Mouse (Mus musculus) granulocyte monocyte progenitor cell, adult 5-6 weeks (primary cell): ENCODE results near the gene Ptprm. TPM values are rescaled to one million over a fixed set of nuclear protein-coding genes. Genes with fewer than 3 reads are reported as not detected.

Experiments
- ATAC-seq: replicated peaks from 2 replicates; pipeline ENCODE4 v1.8.0; 2016; ENCODE audit warnings: mild to moderate bottlenecking, moderate TSS enrichment, inconsistent platforms; ENCODE audit not compliant: poor library complexity, severe bottlenecking
- total RNA-seq, 2 experiments: library from RNA; stranded (forward) in 1 of 2; stranded (reverse) in 1 of 2; fragments of 200-712, 200-1000 nt in 1 of 2; fragments of >200 nt in 1 of 2; fragmentation: Nextera tagmentation in 1 of 2; gene quantifications; 2 replicates each; pipeline ENCODE4 v1.2.3; 2014 to 2017

The Ptprm gene
- total RNA-seq, 2 experiments from 2014 or later = 0.36 TPM; not detected in 1

- ATAC-seq = no peak
Measured at GRCm38 (mm10) chr17:67013217-67013616, 341.0 kb downstream of the Ptprm start.

DNA sequence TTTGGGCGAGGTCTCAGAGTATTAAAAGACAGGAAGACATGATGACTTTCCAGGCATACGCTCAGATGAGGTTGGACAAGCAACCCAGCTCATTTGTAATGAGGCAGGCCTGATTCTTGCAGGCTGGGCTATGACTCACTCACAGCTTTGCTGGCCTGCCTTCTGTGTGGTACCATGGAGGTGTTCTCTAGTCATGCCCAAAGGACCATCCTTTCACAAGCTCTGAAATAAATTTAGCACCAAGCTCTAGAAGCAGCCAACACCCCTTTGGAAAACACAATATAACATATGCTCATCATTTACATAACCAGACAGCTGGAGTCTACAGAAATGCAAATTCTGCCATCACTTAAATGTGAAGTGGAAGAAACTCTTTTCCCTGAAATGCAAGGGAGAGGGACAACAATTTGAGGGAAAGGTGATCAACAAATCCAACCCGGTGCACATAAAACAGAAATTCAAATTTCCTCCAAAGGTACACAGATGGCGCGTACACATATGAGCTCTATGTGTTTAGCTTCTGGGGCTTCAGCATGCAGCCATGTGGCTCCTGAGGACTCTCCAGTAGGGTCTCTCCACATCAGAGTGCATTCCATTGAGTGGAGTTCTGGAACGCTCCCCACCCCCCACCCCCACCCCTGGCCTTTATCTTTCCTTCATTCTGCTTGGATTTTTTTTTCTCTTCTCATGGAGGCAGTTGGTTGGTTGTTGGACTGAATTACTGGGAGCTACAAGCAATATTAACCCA is 342.2 kb downstream of the Ptprm start:
- no peak for ATAC-seq

DNA sequence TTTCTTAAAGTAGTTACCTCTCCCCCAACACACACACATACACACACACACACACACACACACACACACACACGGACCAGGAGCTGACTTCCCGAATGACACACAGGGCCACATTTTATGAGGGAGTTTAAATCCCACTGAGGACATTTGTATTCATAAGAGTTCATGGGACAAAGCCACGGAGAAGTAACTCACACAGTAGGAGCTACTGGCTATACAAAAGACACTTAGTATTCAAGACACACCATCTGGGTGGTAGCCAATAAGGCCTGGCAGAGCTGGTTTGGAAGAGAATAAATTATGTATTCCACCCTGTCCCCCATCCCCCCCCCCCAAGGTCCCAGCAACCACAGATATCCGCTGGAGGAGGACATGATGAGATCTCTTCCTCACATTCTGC is 344.1 kb downstream of the Ptprm start:
- ATAC-seq = no peak

DNA sequence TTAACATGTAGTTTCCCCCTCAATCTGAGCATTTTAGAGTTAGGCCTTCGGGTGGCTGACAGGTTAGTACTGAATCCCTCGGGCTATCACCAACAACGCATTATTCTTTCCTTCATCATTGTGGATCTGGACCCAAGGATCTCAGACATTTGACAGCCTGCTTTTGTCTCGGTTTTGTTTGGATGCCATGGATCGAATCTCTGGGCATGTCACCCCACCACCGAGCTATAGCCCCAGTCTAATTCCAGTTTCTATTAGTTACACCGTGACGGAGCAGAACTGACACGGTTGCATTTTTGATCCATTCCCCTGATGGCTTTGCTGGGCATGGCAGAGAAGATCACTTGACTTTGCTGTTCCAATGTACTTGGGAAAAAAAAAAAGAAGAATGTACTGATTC is 346.1 kb downstream of the Ptprm start:
- no peak for ATAC-seq

- no peak for ATAC-seq
Measured at GRCm38 (mm10) chr17:67006740-67007385, 347.4 kb downstream of the Ptprm start.

- ATAC-seq = no peak
Measured at GRCm38 (mm10) chr17:66996882-66997281, 357.4 kb downstream of the Ptprm start.

DNA sequence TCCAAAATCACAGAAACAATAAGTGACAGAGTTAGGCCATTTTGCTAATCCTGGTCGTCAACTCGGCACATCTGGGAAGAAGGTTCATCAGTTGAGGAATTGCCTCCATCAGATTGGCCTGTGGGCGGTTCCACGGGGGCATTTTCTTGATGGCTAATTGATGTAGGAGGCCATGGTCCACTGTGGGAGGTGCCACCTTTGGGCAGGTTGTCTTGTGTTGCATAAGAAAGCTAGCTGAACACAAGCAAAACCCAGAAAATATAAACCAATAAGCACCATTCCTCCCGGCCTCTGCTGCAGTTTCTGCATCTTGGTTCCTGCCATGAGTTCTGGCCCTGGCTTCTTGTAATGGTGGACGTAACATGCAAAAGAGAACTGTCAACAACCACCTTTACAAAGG is 358.2 kb downstream of the Ptprm start:
- ATAC-seq = no peak

DNA sequence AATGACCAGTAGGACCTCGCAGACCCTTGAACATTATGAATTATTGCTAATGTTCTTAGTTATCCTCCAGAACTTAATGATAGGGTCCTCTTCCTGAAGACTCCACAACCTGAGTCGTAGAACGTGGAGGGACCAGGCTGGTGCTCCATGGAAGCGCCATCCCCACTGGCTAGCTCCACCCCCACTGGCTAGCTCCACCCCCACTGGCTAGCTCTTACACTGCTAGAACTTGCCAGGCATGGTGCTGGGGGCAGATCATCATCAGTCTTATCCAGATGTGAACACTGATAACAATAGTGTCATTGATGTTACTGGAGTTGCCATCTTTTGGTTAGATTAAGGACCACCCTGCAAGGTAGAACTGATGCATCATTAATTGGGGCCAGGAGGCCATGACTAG is 362.4 kb downstream of the Ptprm start:
- no peak for ATAC-seq

DNA sequence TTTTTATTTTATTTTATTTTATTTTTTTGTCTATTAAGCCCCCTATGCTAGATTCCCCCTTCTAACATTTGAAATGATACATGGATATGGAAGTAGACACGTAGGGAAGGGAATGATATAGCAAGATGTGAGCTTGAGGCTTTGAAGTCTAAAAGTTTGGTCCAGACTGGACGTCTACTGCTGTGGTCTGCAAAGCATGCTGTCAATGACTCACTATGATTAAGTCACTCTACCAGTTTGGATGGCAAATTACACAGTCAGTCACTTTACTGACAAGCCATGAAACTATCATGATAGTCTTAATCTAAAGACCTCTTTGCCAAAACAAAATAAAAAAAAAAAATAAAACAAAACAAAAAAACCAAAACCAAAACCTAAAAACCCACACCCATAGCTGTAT is 363.5 kb downstream of the Ptprm start:
- ATAC-seq = no peak

- no peak for ATAC-seq
Measured at GRCm38 (mm10) chr17:66988014-66988413, 366.2 kb downstream of the Ptprm start.

DNA sequence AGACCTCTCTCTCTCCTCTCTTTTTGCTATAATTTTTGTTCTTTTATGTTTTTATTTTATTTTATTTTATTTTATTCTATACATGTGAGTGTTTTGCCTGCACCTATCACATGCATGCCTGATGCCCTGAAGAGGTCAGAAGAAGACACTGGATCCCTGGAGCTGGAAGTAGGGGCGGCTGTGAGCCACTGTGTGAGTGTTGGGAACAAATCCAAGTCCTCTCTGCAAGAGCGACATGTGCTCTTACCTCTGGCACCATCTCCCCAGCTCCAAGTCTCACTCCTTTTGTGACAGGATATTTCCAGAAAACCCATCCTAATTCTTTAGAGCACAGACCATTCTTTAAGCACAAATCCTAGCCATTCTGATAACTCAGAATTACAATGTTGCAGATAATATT is 372.6 kb downstream of the Ptprm start:
- ATAC-seq = no peak

GRCm38 (mm10) chr17:66979971-66980370 is 374.3 kb downstream of the Ptprm start:
- ATAC-seq = no peak

- ATAC-seq = no peak
Measured at GRCm38 (mm10) chr17:66976490-66976889, 377.8 kb downstream of the Ptprm start.

GRCm38 (mm10) chr17:66972976-66973375 is 381.3 kb downstream of the Ptprm start:
- no peak for ATAC-seq

DNA sequence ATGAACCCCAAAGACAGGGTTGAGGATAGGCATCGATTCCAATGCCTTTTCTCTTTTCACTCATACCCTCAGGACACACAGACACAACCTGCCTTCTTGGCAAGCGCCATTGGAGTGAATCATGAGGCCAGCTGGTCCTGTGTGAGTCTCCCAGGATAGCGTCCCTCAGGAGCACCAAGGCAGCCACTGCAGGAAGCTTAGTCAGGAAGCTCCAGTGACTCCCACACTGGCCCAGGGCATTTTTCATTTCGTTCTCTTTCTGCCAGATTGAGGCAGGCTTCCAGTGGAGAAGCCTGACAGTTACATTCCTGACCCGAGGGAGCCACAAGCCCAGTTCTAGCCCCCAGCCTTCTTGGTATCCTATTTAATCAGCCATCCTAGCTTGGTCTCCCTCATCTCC is 393.3 kb downstream of the Ptprm start:
- ATAC-seq = no peak

- ATAC-seq = no peak
Measured at GRCm38 (mm10) chr17:66960557-66960956, 393.7 kb downstream of the Ptprm start.

DNA sequence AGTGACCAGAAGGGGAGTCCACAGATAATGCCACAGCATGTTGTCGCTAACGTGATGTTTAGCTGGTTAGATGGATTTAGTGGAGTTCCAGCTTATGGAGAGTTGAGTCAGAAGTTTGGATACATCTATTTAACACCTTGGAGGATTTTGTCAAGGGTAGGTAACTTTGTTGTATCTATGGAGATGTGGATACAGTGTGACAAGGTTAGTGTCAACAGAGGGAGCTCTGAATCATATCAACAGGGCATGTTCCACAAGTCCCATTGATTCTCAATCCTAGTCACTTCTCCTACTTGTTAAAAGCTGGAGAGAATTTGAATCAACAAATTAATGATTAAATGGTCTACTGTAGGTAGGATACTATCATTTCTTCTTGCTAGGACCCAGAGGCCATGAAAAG is 394.4 kb downstream of the Ptprm start:
- ATAC-seq = no peak

- no peak for ATAC-seq
Measured at GRCm38 (mm10) chr17:66958766-66959165, 395.5 kb downstream of the Ptprm start.

DNA sequence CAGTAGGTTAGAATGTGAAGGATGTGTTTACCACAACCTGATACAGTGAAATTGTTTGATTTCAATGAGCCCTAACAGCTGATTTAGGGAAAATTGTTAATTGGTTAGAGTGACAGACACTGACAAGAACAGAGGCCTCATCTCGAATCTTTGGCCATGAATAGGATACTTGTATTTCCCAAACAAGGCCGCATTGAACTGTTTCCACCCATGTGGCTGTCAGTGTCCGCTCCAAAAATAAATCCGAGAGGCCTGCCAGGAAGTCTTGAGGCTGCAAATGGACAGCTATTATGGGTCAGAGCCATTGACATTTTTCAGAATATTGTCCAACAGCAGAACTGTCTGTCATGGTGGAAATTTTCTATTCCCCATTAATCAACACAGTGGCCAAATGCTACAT is 409.8 kb downstream of the Ptprm start:
- no peak for ATAC-seq

DNA sequence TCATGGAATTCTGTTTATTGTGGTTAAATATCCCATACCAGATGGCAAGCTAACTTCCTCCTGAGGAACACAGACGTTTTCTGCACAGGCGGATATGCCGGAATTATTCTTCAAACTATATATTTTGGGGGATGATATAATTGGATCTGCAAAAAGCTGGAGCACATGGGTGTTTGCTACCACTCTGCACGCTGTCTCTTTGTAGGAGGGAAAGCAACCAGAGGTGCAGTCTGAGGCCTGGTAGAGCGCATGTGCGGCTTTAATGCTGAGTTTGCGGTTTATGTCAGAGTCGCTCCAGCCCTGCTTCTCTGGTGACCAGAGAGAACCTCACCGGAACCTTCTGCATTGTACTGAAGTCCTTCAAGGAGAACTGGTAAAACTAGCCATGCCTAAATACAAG is 410.7 kb downstream of the Ptprm start:
- ATAC-seq = no peak

- ATAC-seq = no peak
Measured at GRCm38 (mm10) chr17:66925611-66926010, 428.6 kb downstream of the Ptprm start.

DNA sequence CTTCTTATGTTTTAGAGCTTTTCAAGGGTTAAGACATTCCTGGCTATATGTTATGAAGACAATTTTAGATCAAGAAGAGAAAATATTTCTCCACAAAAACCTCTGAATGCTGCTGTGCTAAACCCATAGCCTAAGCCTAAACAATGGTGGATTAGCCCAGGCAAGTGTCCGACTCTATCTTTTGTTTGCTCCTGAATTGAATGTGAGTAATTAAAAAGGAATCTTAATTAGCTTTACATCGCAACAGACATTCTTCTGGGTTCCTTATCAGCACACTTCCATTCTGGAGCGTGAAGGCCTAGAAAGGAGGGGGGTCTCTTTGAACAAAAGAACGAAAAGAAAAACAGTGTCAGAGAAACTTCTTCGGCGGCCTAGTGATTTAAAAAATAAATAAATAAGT is 439.6 kb downstream of the Ptprm start:
- no peak for ATAC-seq
